Mouse (Mus musculus) brain, embryonic 14.5 days (tissue): ENCODE measurements at regions not wholly inside any gene's neighbourhood (a gene's known extent, or its start where the extent isn't known, plus 50 kb on each side); places are given as distances from the start of the nearest gene placed in this dataset.

Experiments used
- DNase-seq: peaks from one replicate; pipeline ENCODE4 v3.0.0-alpha.2; 2011; ENCODE audit warnings: low read depth
- POLR2A ChIP-seq: fragments of 200-500 bp; IDR thresholded peaks from 2 replicates; pipeline ENCODE4 v1.6.1; 2012; ENCODE audit warnings: mild to moderate bottlenecking, inconsistent platforms, borderline replicate concordance; ENCODE audit not compliant: poor library complexity, insufficient read depth, insufficient read length, severe bottlenecking; ENCODE audit errors: extremely low read depth

- TF ChIP-seq POLR2A, result no peak
- no peak for DNase-seq
These were observed 1450.8 kb downstream of the Stim2 start for GRCm38 (mm10) chr5:55449064-55449463.
